In genomic region chr5:107723541-107724511, GRCm38 (mm10) we compare ENCODE assay signal across 8 mouse cellular contexts. TPM values are rescaled to one million over a fixed set of nuclear protein-coding genes. Genes with fewer than 3 reads are reported as not detected.
DNase-seq lines count a peak whose midpoint lies in the region; ATAC-seq lines count a peak whose summit lies in the region.

No protein-coding gene starts in this region.

- H3K36me3 ChIP-seq in embryonic facial prominence, embryonic 11.5 days (replicated peaks; ENCODE audit: control insufficient read depth, insufficient read depth, low read depth, low read length), result no peaks in the 10 kb centered on the region
- H3K36me3 ChIP-seq in hindbrain, embryonic 13.5 days, result no peaks in the 10 kb centered on the region
- H3K36me3 ChIP-seq in liver, embryonic 15.5 days (replicated peaks), result no peaks in the 10 kb centered on the region
- H3K36me3 ChIP-seq in neural tube, embryonic 13.5 days, result no peaks in the 10 kb centered on the region

- peak overlapping the region; percentile 31 for H3K4me2 ChIP-seq in embryonic facial prominence, embryonic 11.5 days (ENCODE audit: low read depth, low read length)
- peak overlapping the region; percentile 29; the same call in 1 of the 2 replicates for H3K4me2 ChIP-seq in hindbrain, embryonic 13.5 days
- H3K4me2 ChIP-seq in liver, embryonic 15.5 days, result peak overlapping the region; percentile 60
- H3K4me2 ChIP-seq in neural tube, embryonic 13.5 days, result peak overlapping the region; percentile 22

- peaks cover 21% of the 10 kb centered on the region for H3K4me1 ChIP-seq in embryonic facial prominence, embryonic 11.5 days (ENCODE audit: control insufficient read depth, insufficient read depth, low read length)
- H3K4me1 ChIP-seq in hindbrain, embryonic 13.5 days (replicated peaks), result peaks cover 51% of the 10 kb centered on the region
- peaks cover 45% of the 10 kb centered on the region for H3K4me1 ChIP-seq in liver, embryonic 15.5 days (replicated peaks)
- peaks cover 51% of the 10 kb centered on the region for H3K4me1 ChIP-seq in neural tube, embryonic 13.5 days (replicated peaks)

- peaks cover 84% of the 10 kb centered on the region for H3K27me3 ChIP-seq in embryonic facial prominence, embryonic 11.5 days (ENCODE audit: control insufficient read depth, insufficient read depth, low read length)
- peaks cover 99% of the 10 kb centered on the region for H3K27me3 ChIP-seq in hindbrain, embryonic 13.5 days
- peaks cover 100% of the 10 kb centered on the region for H3K27me3 ChIP-seq in liver, embryonic 15.5 days
- H3K27me3 ChIP-seq in neural tube, embryonic 13.5 days, result peaks cover 100% of the 10 kb centered on the region

- no peak overlapping the region for H3K9ac ChIP-seq in embryonic facial prominence, embryonic 11.5 days (replicated peaks; ENCODE audit: low read length)
- H3K9ac ChIP-seq in hindbrain, embryonic 13.5 days, result no peak overlapping the region
- no peak overlapping the region for H3K9ac ChIP-seq in liver, embryonic 15.5 days
- H3K9ac ChIP-seq in neural tube, embryonic 13.5 days, result no peak overlapping the region

- H3K9me3 ChIP-seq in embryonic facial prominence, embryonic 11.5 days (replicated peaks; ENCODE audit: control insufficient read depth, low read length), result no peaks in the 10 kb centered on the region
- H3K9me3 ChIP-seq in hindbrain, embryonic 13.5 days, result no peaks in the 10 kb centered on the region
- H3K9me3 ChIP-seq in liver, embryonic 15.5 days (replicated peaks), result no peaks in the 10 kb centered on the region
- no peaks in the 10 kb centered on the region for H3K9me3 ChIP-seq in neural tube, embryonic 13.5 days

- under 1% methylated on average over 49 of the region's 49 CpGs for WGBS in embryonic facial prominence, embryonic 11.5 days
- WGBS in hindbrain, embryonic 13.5 days, result 1% methylated on average over 49 of the region's 49 CpGs
- under 1% methylated on average over 49 of the region's 49 CpGs for WGBS in liver, embryonic 15.5 days (ENCODE audit: insufficient replicate concordance)
- under 1% methylated on average over 48 of the region's 49 CpGs for WGBS in neural tube, embryonic 13.5 days

- DNase-seq in spleen, postnatal 10 days (ENCODE audit: low spot score in 2 of 2), result peak; percentile 26 to 48
- DNase-seq in spleen, postnatal 14 days (ENCODE audit: low spot score in 2 of 2), result no peak
- DNase-seq in embryonic facial prominence, embryonic 11.5 days (ENCODE audit: low spot score), result peak; percentile 25
- DNase-seq in testis, postnatal 10 days (ENCODE audit: low spot score), result no peak
- no peak for DNase-seq in frontal cortex, postnatal 14 days (ENCODE audit: low spot score in 2 of 2)

- H3K27ac ChIP-seq in embryonic facial prominence, embryonic 11.5 days (replicated peaks; ENCODE audit: low read depth, low read length), result no peak overlapping the region
- no peak overlapping the region for H3K27ac ChIP-seq in hindbrain, embryonic 13.5 days
- no peak overlapping the region for H3K27ac ChIP-seq in liver, embryonic 15.5 days (replicated peaks)
- H3K27ac ChIP-seq in neural tube, embryonic 13.5 days (replicated peaks), result no peak overlapping the region

- no peak for ATAC-seq in embryonic facial prominence, embryonic 11.5 days (replicated peaks; ENCODE audit: insufficient number of reproducible peaks, low FRiP score, low TSS enrichment, low read depth)
- no peak for ATAC-seq in hindbrain, embryonic 13.5 days (ENCODE audit: low FRiP score)
- ATAC-seq in liver, embryonic 15.5 days (ENCODE audit: insufficient read depth), result no peak; the same call in 1 of the 2 replicates
- ATAC-seq in neural tube, embryonic 13.5 days (ENCODE audit: low read depth), result no peak

- H3K4me3 ChIP-seq in embryonic facial prominence, embryonic 11.5 days (ENCODE audit: low read depth, low read length), result 0 out of 2 replicates have a peak overlapping the region, but pooled peaks have one; percentile 10
- peak overlapping the region; percentile 20; the same call in 1 of the 2 replicates for H3K4me3 ChIP-seq in hindbrain, embryonic 13.5 days
- H3K4me3 ChIP-seq in liver, embryonic 15.5 days (replicated peaks), result peak overlapping the region; percentile 42
- 0 out of 2 replicates have a peak overlapping the region, but pooled peaks have one; percentile 6 for H3K4me3 ChIP-seq in neural tube, embryonic 13.5 days

RNA-seq across cellular contexts. Expression of gene Gfi1, which starts 2.0 kb away (rescaled TPM):
- polyA plus RNA-seq in embryonic facial prominence, embryonic 11.5 days (2014; fragmentation: Nextera tagmentation; extraction: Ambion mirVana), result 0.10 TPM in 1 of 2 replicates, not detected in the other
- not detected in 2 replicates for polyA plus RNA-seq in hindbrain, embryonic 13.5 days (2015; fragmentation: Nextera tagmentation; extraction: Ambion mirVana)
- 1.6 and 2.1 TPM in 2 replicates for polyA plus RNA-seq in liver, embryonic 15.5 days (2015; fragmentation: Nextera tagmentation; extraction: Ambion mirVana)
- 0.07 TPM in 1 of 2 replicates, not detected in the other for polyA plus RNA-seq in neural tube, embryonic 13.5 days (2015; fragmentation: Nextera tagmentation; extraction: Ambion mirVana)

Comparison
In these comparisons a context has a peak if more than half of its experiments do, and no peak if none do; other contexts are left out.
1. DNase-seq: peak in spleen, postnatal 10 days (2 of 2) and embryonic facial prominence, embryonic 11.5 days (single experiment); none in spleen, postnatal 14 days (0 of 2), testis, postnatal 10 days (single experiment) and frontal cortex, postnatal 14 days (0 of 2).
2. Peak in every context shown above with its lines, with median percentiles within 50 percentile points of each other: H3K4me2 ChIP-seq and H3K4me3 ChIP-seq.